Mouse (Mus musculus) G1E (cell line): ENCODE data around the gene Etfa. TPM values are rescaled to one million over a fixed set of nuclear protein-coding genes. Genes with fewer than 3 reads are reported as not detected.

Experiments
- ATAC-seq: 2 replicates; pipeline ENCODE4 v1.8.0; 2016; ENCODE audit warnings: mild to moderate bottlenecking; ENCODE audit not compliant: insufficient number of reproducible peaks, poor library complexity, low FRiP score, severe bottlenecking; ENCODE audit errors: extremely low read depth
- DNase-seq: peaks from one replicate; pipeline ENCODE4 v3.0.0; 2012; ENCODE audit warnings: low spot score
- H3K27me3 ChIP-seq: 2 replicates; pipeline ENCODE4 v1.6.1; 2012; ENCODE audit warnings: mild to moderate bottlenecking, low read length, inconsistent platforms; ENCODE audit not compliant: insufficient read depth
- H3K36me3 ChIP-seq: replicated peaks from 2 replicates; pipeline ENCODE3; 2012; ENCODE audit warnings: mild to moderate bottlenecking, inconsistent platforms
- H3K4me1 ChIP-seq: 2 replicates; pipeline ENCODE4 v1.6.1; 2012; ENCODE audit warnings: low read depth, low read length, inconsistent platforms, mixed read lengths; ENCODE audit not compliant: insufficient read depth
- H3K4me3 ChIP-seq: 2 replicates; pipeline ENCODE4 v1.5.1; 2012; ENCODE audit warnings: low read depth, mild to moderate bottlenecking, inconsistent platforms, low read length, moderate library complexity, mixed read lengths
- H3K9me3 ChIP-seq: replicated peaks from 2 replicates; pipeline ENCODE4 v1.6.1; 2012; ENCODE audit warnings: inconsistent platforms
- CTCF ChIP-seq: IDR thresholded peaks from 2 replicates; pipeline ENCODE4 v1.5.1; 2012; ENCODE audit warnings: low read depth, low read length, inconsistent platforms, mixed read lengths
- GATA1 ChIP-seq: IDR thresholded peaks from 2 replicates; pipeline ENCODE4 v1.6.1; 2012; ENCODE audit warnings: borderline replicate concordance, low read length, inconsistent platforms, mixed read lengths
- GATA2 ChIP-seq: IDR thresholded peaks from 2 replicates; pipeline ENCODE4 v1.6.1; 2012; ENCODE audit warnings: low read depth, low read length, inconsistent platforms, borderline replicate concordance
- POLR2AphosphoS5 ChIP-seq: IDR thresholded peaks from 2 replicates; pipeline ENCODE4 v1.6.1; 2012; ENCODE audit warnings: low read depth, low read length, inconsistent platforms; ENCODE audit not compliant: insufficient replicate concordance
- TAL1 ChIP-seq: conservative IDR thresholded peaks from 2 replicates; pipeline ENCODE4 v1.6.1; 2012; ENCODE audit warnings: low read depth, low read length, inconsistent platforms, mixed read lengths
- polyA plus RNA-seq: library from polyadenylated mRNA; stranded (reverse); fragments of >175 nt; gene quantifications from 2 replicates; pipeline ENCODE4 v1.2.3, GENCODE M21; 2012
- total RNA-seq, 2 experiments: library from RNA; stranded (forward) in 1 of 2; stranded (reverse) in 1 of 2; fragments of 200-1000 nt in 1 of 2; fragments of >200 nt in 1 of 2; fragmentation: Nextera tagmentation in 1 of 2; gene quantifications; 2 replicates each; pipeline ENCODE4 v1.2.3; 2014 to 2017

Gene Etfa
- total and polyA plus RNA-seq, 3 experiments: 44.2 to 77.6 (median 49.2) TPM

GRCm38 (mm10) chr9:55432306-55433289, 79.4 kb downstream of the Etfa start:
- DNase-seq: no peak
- Histone ChIP-seq H3K4me1 (peaks cover 5% of the 10 kb centered on the region; the same call in 1 of the 2 replicates), H3K27me3 (peaks cover 31% of the 10 kb centered on the region)

DNA sequence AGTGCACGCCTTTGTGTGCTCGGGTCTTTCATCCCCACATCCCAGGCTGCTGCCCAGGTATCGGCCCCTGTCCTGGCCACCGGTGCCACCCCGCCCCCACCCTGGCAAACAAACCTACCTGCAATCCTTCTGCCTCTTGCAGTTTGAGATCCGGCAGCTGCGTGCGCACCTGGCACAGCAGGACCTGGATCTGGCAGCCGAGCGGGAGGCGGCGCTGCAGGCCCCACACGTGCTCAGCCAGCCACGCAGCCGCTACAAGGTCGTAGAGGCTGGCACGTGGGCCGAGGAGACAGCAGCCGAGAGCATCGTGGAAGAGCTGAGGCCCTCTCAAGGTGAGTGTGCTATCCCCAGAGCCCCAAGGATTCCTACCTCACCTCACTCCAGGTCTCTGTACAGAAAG, 81.9 kb downstream of the Etfa start:
- DNase-seq: no peak
- TF ChIP-seq CTCF: no peak
- no peak for TF ChIP-seq TAL1
- no peak for TF ChIP-seq POLR2AphosphoS5
- no peak for TF ChIP-seq GATA1
- peaks cover 27% of the 10 kb centered on the region for H3K27me3 ChIP-seq
- H3K4me3 ChIP-seq: no peak overlapping the region
- no peak for ATAC-seq
- no peaks in the 10 kb centered on the region for H3K9me3 ChIP-seq
- H3K4me1 ChIP-seq: peaks cover 5% of the 10 kb centered on the region; the same call in 1 of the 2 replicates
- H3K36me3 ChIP-seq: no peaks in the 10 kb centered on the region

More at GRCm38 (mm10) chr9:55432306-55433289, 79.4 kb downstream of the Etfa start:
- Histone ChIP-seq H3K4me3 (no peak overlapping the region), H3K9me3 (no peaks in the 10 kb centered on the region), H3K36me3 (no peaks in the 10 kb centered on the region)
- TF ChIP-seq CTCF (no peak), GATA1 (no peak), GATA2 (no peak), POLR2AphosphoS5 (no peak), TAL1 (no peak)
- ATAC-seq: no peak

GRCm38 (mm10) chr9:55429242-55429975, 82.6 kb downstream of the Etfa start:
- Histone ChIP-seq H3K36me3 (no peaks in the 10 kb centered on the region), H3K27me3 (peaks cover 27% of the 10 kb centered on the region), H3K9me3 (no peaks in the 10 kb centered on the region), H3K4me1 (peaks cover 5% of the 10 kb centered on the region; the same call in 1 of the 2 replicates), H3K4me3 (no peak overlapping the region)
- ATAC-seq (0 out of 2 replicates have a peak, but pooled peaks have one; percentile 8), DNase-seq (peak; percentile 52)
- TF ChIP-seq CTCF (peak; percentile 75; the same call in 1 of the 2 replicates), GATA2 (no peak)

DNA sequence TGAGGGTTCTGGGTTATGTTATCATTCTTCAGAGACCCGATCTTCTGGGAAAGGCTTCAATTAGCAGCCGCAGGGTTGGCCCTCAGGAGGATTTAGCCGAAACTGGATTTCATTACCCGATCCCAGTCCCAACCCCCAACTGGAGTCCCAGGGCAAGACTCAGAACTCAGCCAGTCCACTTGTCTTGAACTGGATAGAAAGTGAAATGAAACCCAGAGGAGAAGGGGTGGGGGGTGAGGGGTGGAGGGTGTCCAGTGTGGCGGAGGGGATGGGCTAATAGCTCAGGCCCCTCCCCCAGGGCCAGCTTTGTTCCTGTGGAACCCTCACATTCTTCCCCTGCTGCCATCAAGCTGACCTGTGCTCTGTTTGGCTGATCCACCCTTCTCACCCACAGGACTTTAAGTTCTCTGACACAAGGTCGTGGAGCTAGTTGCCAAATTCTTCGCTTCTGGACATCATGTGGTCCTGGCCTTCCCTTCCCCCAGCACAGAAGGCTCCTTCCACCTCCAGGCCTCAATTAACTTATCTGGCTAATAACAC, 86.7 kb downstream of the Etfa start:
- no peak for TF ChIP-seq GATA1
- TF ChIP-seq CTCF: no peak
- no peak for TF ChIP-seq POLR2AphosphoS5
- H3K4me1 ChIP-seq: peaks cover 5% of the 10 kb centered on the region; the same call in 1 of the 2 replicates
- DNase-seq: no peak
- H3K4me3 ChIP-seq: no peak overlapping the region
- H3K9me3 ChIP-seq: no peaks in the 10 kb centered on the region
- H3K27me3 ChIP-seq: peaks cover 7% of the 10 kb centered on the region
- H3K36me3 ChIP-seq: no peaks in the 10 kb centered on the region
- ATAC-seq: no peak

DNA sequence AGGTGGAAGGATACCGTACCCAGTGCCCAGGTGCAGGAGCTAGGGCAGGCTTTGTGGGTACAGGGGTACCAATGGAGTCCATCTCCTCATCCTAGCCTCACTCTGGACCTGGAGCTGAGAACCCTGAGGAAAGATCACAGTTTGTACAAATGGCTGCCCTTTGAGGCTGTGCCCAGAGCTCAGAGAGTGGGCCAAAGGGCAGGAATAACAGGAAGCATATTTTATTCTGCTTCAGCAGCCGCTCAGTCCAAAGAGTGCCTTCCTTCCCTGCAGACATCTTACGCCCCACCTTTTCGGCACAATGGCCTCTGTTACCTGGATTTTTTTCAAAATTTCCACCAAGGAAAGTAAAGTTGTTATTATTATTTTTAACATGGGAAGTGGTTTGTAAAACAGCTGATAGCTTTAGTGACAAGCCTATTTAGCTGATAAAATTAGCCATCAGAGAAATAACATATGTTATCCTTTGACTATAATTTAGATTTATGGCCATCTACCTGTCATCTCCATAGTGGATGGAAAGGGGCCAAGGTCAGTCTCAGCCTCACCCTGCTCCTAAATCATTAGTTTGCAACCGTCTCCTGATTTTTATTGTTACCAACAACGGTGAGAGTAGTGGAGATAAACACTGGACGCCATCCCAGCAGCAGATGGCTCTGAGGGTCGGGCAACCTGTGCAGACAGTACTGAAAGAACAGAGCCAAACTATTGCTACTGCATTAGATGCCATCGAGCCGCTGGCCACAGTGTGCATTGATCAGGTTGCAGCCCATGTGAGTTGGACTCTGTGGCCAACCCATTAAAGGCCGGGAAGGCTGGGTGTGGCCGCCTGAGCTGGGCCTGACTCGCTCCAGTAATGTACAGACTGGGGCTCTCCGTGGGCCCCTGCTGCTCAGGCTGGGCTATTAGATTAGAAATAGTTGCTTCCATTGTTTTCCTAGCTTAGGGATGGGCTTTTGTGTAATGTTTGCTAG, 88.3 kb downstream of the Etfa start:
- TF ChIP-seq CTCF: no peak
- TF ChIP-seq GATA2: no peak
- TF ChIP-seq TAL1: no peak
- TF ChIP-seq GATA1: no peak
- TF ChIP-seq POLR2AphosphoS5: no peak
- peaks cover 7% of the 10 kb centered on the region for H3K27me3 ChIP-seq

GRCm38 (mm10) chr9:55421786-55422185, 90.3 kb downstream of the Etfa start:
- Histone ChIP-seq H3K4me1 (no peaks in the 10 kb centered on the region), H3K27me3 (peaks cover 8% of the 10 kb centered on the region; the same call in 1 of the 2 replicates), H3K4me3 (no peak overlapping the region), H3K9me3 (no peaks in the 10 kb centered on the region), H3K36me3 (no peaks in the 10 kb centered on the region)
- ATAC-seq (no peak), DNase-seq (no peak)
- no peak for TF ChIP-seq TAL1
- no peak for TF ChIP-seq POLR2AphosphoS5
- no peak for TF ChIP-seq GATA2
- no peak for TF ChIP-seq CTCF
- no peak for TF ChIP-seq GATA1

More for the DNA sequence above, 88.3 kb downstream of the Etfa start:
- Histone ChIP-seq H3K4me1 (peaks cover 1% of the 10 kb centered on the region; the same call in 1 of the 2 replicates), H3K9me3 (no peaks in the 10 kb centered on the region), H3K36me3 (no peaks in the 10 kb centered on the region), H3K4me3 (no peak overlapping the region)
- ATAC-seq (no peak), DNase-seq (no peak)
